In the genomic region with DNA sequence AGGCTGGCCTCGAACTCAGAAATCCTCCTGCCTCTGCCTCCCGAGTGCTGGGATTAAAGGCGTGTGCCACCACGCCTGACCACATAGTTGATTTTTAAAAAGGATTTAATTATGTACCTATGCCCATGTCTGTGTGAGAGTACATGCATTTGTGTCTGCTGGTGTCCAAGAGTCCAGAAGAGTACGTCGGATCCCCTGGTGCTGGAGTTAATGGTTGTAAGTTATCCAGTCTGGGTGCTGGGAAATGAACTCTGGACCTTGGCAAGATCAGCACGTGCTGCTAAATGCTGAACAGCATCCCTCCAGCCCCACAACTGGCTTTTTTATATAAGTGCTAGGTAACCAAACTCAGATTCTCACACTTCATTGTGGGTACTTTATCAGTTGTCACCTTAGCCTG, we compare ENCODE assay signal across 26 mouse cellular contexts. TPM values are rescaled to one million over a fixed set of nuclear protein-coding genes. Genes with fewer than 3 reads are reported as not detected.
"Had no signal": no experiment of that assay in that cellular context is flagged by ENCODE, and none has a peak within 500 bp of the region (broad histone marks: within the 10 kb centered on the region; RNA-seq: fewer than 3 reads in every experiment).

No protein-coding gene starts in this region.

- H3K4me1 ChIP-seq: heart, embryonic 13.5 days; heart, embryonic 15.5 days; hindbrain, embryonic 12.5 days; intestine, embryonic 15.5 days; limb, embryonic 10.5 days; liver, embryonic 12.5 days had no signal

- H3K27ac ChIP-seq: heart, embryonic 13.5 days; heart, embryonic 15.5 days; hindbrain, embryonic 12.5 days; hindbrain, embryonic 14.5 days; intestine, embryonic 15.5 days; layer of hippocampus, adult 2 months; left cerebral cortex, adult 2 months; limb, embryonic 10.5 days; limb, embryonic 12.5 days; liver, embryonic 12.5 days; liver, embryonic 14.5 days had no signal

- H3K9me3 ChIP-seq: heart, embryonic 13.5 days; heart, embryonic 15.5 days; hindbrain, embryonic 12.5 days; intestine, embryonic 15.5 days; limb, embryonic 10.5 days; limb, embryonic 12.5 days; liver, embryonic 12.5 days had no signal

- H3K4me2 ChIP-seq: heart, embryonic 11.5 days; heart, embryonic 13.5 days; heart, embryonic 15.5 days; hindbrain, embryonic 12.5 days; hindbrain, embryonic 14.5 days; intestine, embryonic 15.5 days; limb, embryonic 12.5 days; liver, embryonic 12.5 days had no signal

- H3K36me3 ChIP-seq: heart, embryonic 13.5 days; heart, embryonic 15.5 days; hindbrain, embryonic 12.5 days; intestine, embryonic 15.5 days; limb, embryonic 10.5 days; limb, embryonic 12.5 days; liver, embryonic 12.5 days had no signal

- DNase-seq: forebrain, postnatal 0 days; gastrocnemius, postnatal 14 days; gastrocnemius, postnatal 36 days; heart, adult 18-20 months; heart, postnatal 14 days; heart, postnatal 36 days; kidney, adult 18-20 months; kidney, postnatal 10 days; kidney, postnatal 25 days; kidney, postnatal 4 days; liver had no signal

- H3K27me3 ChIP-seq: heart, embryonic 13.5 days; heart, embryonic 15.5 days; hindbrain, embryonic 12.5 days; intestine, embryonic 15.5 days; limb, embryonic 12.5 days; liver, embryonic 12.5 days had no signal

- H3K9ac ChIP-seq: forebrain, postnatal 0 days; heart, embryonic 13.5 days; heart, embryonic 15.5 days; hindbrain, embryonic 12.5 days; hindbrain, embryonic 14.5 days; intestine, embryonic 15.5 days; limb, embryonic 12.5 days; liver, embryonic 12.5 days; liver, embryonic 14.5 days had no signal

- H3K4me3 ChIP-seq: heart, embryonic 13.5 days; heart, embryonic 15.5 days; hindbrain, embryonic 12.5 days; intestine, embryonic 15.5 days; layer of hippocampus, adult 2 months; left cerebral cortex, adult 2 months; limb, embryonic 10.5 days; limb, embryonic 12.5 days; liver, embryonic 12.5 days had no signal

- ATAC-seq: forebrain, postnatal 0 days; hindbrain, embryonic 16.5 days; inflammation-experienced regulatory T-cells, adult 6 months; intestine, embryonic 15.5 days; liver, embryonic 12.5 days had no signal

RNA-seq across cellular contexts. Expression of gene D930048N14Rik, which starts 20.1 kb away (rescaled TPM):
- total RNA-seq: hematopoietic stem cell, adult 5-6 weeks had no signal
